Mouse (Mus musculus) left cerebral cortex, postnatal 25 days (tissue): ENCODE measurements around the gene Primpol. TPM values are rescaled to one million over a fixed set of nuclear protein-coding genes. Genes with fewer than 3 reads are reported as not detected.
"Not testable (repeated sequence)": the region's sequence is repeated elsewhere in the genome, so short reads cannot be mapped to it uniquely, and the experiment has no call there.

Experiments used
- DNase-seq, 2 experiments: peaks; one replicate each; pipeline ENCODE4 v3.0.0; 2022; ENCODE audit warnings: low spot score in 2 of 2, mixed read lengths in 1 of 2
- intact Hi-C: fragments of 180-260 bp; cut with DNase I; formaldehyde crosslinking; loops from one replicate; pipeline ENCODE4 v1.15.1; 2025
- total RNA-seq, 2 experiments: library from RNA; stranded (reverse); gene quantifications; 2 replicates each; pipeline ENCODE4 v1.2.3; 2021

The Primpol gene
- total RNA-seq, 2 experiments from 2014 or later: 3.6 to 4.3 TPM

- intact Hi-C loops: no loop called here
- DNase-seq: peak in 1 of 2 experiments; percentile 24
Measured at GRCm38 (mm10) chr8:46612913-46613312, 4.1 kb downstream of the Primpol start.

GRCm38 (mm10) chr8:46611557-46611956 lies 5.5 kb downstream of the Primpol start:
- DNase-seq: no peak
- intact Hi-C loops: no loop called here

GRCm38 (mm10) chr8:46606930-46607329 lies 10.1 kb downstream of the Primpol start:
- intact Hi-C loops: no loop called here
- DNase-seq: no peak

- intact Hi-C loops: no loop called here
- DNase-seq: no peak
Measured at GRCm38 (mm10) chr8:46603587-46603986, 13.4 kb downstream of the Primpol start.

GRCm38 (mm10) chr8:46600959-46601707 lies 15.9 kb downstream of the Primpol start:
- intact Hi-C loops: no loop called here
- DNase-seq: no peak

- DNase-seq: no peak
- intact Hi-C loops: no loop called here
Measured at GRCm38 (mm10) chr8:46599314-46599904, 17.6 kb downstream of the Primpol start.

- intact Hi-C loops: no loop called here
- DNase-seq: no peak
Measured at GRCm38 (mm10) chr8:46598753-46599152, 18.3 kb downstream of the Primpol start.

GRCm38 (mm10) chr8:46598114-46598513 lies 18.9 kb downstream of the Primpol start:
- no peak for DNase-seq
- intact Hi-C loops: no loop called here

- intact Hi-C loops: no loop called here
- DNase-seq: no peak
Measured at GRCm38 (mm10) chr8:46597411-46597810, 19.6 kb downstream of the Primpol start.

- DNase-seq: no peak
- intact Hi-C loops: no loop called here
Measured at GRCm38 (mm10) chr8:46596530-46596929, 20.5 kb downstream of the Primpol start.

- intact Hi-C loops: no loop called here
- peak; percentile 8 to 11 for DNase-seq
Measured at GRCm38 (mm10) chr8:46595593-46595992, 21.4 kb downstream of the Primpol start.

- intact Hi-C loops: no loop called here
Measured at GRCm38 (mm10) chr8:46593772-46594171, 23.2 kb downstream of the Primpol start.

GRCm38 (mm10) chr8:46593067-46593466 lies 23.9 kb downstream of the Primpol start:
- intact Hi-C loops: no loop called here
- DNase-seq: no peak

More at GRCm38 (mm10) chr8:46593772-46594171, 23.2 kb downstream of the Primpol start:
- DNase-seq: no peak

GRCm38 (mm10) chr8:46588663-46589062 lies 28.3 kb downstream of the Primpol start:
- no peak for DNase-seq
- intact Hi-C loops: no loop called here

- intact Hi-C loops: no loop called here
- no peak for DNase-seq
Measured at GRCm38 (mm10) chr8:46587911-46588310, 29.1 kb downstream of the Primpol start.

GRCm38 (mm10) chr8:46585576-46585975 lies 31.4 kb downstream of the Primpol start:
- DNase-seq: no peak
- intact Hi-C loops: no loop called here

- DNase-seq, intact Hi-C loops: not testable (repeated sequence)
Measured at GRCm38 (mm10) chr8:46584328-46584727, 32.7 kb downstream of the Primpol start.

GRCm38 (mm10) chr8:46578794-46579193 lies 38.2 kb downstream of the Primpol start:
- intact Hi-C loops: no loop called here
- DNase-seq: no peak

- intact Hi-C loops: no loop called here
- no peak for DNase-seq
Measured at GRCm38 (mm10) chr8:46573964-46574363, 43.0 kb downstream of the Primpol start.

GRCm38 (mm10) chr8:46573446-46573845 lies 43.6 kb downstream of the Primpol start:
- no peak for DNase-seq
- intact Hi-C loops: no loop called here

- DNase-seq: no peak
- intact Hi-C loops: no loop called here
Measured at GRCm38 (mm10) chr8:46570673-46571072, 46.3 kb downstream of the Primpol start.
